Mouse (Mus musculus): ENCODE results near the gene Arid4a.
A peak's percentile ranks its signal among the peaks of the same experiment; 100 is the strongest.
"Not testable (repeated sequence)": the region's sequence is repeated elsewhere in the genome, so short reads cannot be mapped to it uniquely, and the experiment has no call there.

Arid4a gene

GRCm38 (mm10) chr12:71016503-71017241 lies 882 bp downstream of the Arid4a start:
- peak; percentile 34 for DNase-seq

- DNase-seq = no peak
These were observed 1.4 kb downstream of the Arid4a start for GRCm38 (mm10) chr12:71017242-71017571.

DNA sequence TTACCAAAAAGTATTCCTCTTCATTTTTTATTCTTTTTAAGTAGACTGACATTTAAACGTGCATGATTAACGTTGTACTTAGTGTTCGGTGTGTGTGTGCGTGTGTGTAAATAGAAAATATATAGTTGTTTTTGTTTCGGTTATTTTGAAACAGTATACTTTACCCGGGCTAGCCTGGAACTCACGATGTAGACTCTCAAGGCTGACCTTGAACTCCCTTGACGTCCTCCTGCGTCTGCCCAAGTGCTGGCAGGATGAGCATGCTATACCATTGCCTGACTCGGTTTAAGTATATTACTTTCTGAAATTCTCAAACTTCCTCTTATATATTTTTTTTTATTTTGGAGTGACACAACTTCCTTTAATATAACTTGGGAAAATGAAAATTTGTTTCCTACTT lies 2.0 kb downstream of the Arid4a start:
- DNase-seq = no peak

GRCm38 (mm10) chr12:71019211-71019610 lies 3.4 kb downstream of the Arid4a start:
- DNase-seq = no peak

- DNase-seq = no peak
These were observed 8.6 kb downstream of the Arid4a start for GRCm38 (mm10) chr12:71024411-71024810.

DNA sequence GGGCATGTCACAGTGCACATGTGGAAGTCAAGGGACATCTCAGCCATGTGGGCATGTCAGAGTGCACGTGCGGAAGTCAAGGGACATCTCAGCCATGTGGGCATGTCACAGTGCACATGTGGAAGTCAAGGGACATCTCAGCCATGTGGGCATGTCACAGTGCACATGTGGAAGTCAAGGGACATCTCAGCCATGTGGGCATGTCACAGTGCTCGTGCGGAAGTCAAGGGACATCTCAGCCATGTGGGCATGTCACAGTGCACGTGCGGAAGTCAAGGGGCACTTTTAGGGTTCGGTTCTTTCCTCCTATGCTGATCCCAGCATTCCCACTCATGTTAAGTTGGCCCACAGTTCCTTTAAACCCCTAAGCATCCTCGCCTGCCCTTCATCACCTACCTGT lies 12.5 kb downstream of the Arid4a start:
- not testable (repeated sequence) for DNase-seq

GRCm38 (mm10) chr12:71030260-71030659 lies 14.5 kb downstream of the Arid4a start:
- no peak for DNase-seq

DNA sequence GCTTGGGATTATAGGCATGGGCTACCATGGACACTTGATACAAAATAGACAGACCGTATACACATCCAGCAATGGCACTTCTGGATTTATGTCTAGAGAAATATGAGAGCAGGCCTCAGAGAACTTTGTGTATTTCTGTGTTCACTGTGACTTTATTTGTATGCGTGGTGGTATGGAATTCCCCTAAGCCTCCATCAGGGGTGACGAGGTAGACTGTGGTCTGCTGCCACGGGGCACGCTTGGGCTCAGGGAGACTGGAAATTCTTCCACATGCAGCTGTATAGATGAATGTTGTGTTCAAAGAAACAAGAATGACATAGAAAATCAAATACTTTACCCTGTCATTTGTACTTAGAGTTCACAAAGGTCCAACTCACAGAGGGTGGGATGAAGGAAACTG lies 14.9 kb downstream of the Arid4a start:
- no peak for DNase-seq

- no peak for DNase-seq
These were observed 20.0 kb downstream of the Arid4a start for GRCm38 (mm10) chr12:71035826-71036225.

GRCm38 (mm10) chr12:71036729-71037404 lies 21.1 kb downstream of the Arid4a start:
- DNase-seq = no peak

DNA sequence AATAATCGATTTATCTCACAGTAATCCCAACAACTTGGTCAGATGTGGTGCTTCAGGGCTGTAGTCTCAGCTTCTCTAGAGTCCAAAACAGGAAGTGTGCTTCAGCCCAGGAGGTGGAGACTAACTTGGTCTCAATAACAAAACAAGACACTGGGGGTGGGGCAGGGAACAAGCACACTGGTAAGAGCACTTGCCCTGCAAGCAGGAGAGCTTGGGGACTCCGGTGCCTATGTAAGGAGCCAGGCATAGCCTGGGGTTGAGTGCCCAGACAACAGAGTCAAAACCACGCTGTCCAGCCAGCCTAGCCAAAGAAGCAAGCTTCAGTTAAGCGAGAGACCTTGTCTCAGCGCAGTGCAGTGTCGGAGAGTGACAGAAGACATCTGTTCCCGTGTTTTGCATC lies 24.7 kb downstream of the Arid4a start:
- no peak for DNase-seq

DNA sequence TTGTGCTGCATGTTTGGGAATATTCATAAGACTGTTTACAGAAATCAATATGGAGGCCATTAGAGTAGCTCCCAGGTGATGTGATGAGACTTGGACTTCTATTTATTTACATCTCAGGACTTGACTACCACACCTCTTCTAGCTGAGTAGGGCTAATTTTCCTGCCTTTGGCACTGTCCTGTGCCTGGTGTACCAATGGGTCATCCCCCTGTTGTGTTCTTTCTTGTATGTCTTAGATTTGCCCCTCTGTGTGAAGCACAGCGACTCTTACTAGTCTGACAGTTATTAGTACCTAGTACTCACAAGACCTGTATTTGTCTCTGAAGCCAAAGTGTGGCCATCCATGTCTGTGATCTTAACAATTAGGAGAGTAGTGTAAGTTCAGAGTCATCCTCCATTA lies 26.7 kb downstream of the Arid4a start:
- no peak for DNase-seq

GRCm38 (mm10) chr12:71043571-71043970 lies 27.8 kb downstream of the Arid4a start:
- no peak for DNase-seq

DNA sequence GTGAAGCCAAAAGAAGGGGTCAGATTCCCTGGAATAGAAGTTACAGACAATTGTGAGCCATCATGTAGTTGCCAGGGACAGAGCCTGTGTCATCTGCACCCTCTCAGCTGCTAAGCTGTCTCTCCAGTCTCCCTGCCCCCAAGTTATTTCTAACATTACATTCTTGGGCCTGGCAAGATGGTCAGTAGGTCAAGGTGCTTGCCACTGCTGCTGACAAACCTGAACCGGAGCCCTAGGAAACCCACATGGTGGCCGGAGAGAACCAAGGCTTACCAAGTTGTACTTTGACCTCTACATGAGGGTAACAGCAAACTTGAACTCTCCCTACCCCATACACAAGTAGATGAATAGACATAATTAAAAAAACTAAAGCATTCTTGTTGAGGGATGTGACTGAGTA lies 28.7 kb downstream of the Arid4a start:
- DNase-seq = no peak

GRCm38 (mm10) chr12:71046501-71046900 lies 30.7 kb downstream of the Arid4a start:
- no peak for DNase-seq

DNA sequence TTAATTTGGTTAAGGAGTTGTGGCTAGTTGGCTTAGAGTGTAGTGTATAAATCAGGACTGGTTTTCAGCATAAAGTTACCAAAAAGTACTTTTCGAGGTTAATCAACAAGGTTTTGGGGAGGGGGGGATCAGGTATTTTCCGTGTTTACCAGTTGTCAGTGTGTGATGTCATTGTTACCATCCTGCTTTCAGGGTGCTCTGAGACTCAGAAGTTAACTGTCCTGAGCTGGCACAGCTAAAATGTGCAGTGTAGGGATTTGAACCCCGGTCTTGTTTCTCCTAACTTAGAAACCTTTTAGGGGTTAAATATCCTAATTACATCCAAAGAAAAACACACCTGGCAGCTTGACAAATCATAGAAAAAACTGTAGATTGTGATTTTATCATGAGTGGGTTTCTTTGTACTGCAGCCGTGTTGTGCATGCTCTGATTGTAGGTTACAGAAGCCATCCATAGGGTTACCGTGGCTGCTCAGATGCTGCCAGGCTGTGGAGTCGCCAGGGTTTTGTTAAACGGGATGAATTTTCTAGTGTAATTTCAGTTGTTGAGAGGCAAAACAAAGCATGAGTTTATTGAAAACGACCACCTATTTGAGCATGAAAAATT lies 31.8 kb downstream of the Arid4a start:
- peak; percentile 14 for DNase-seq

GRCm38 (mm10) chr12:71048117-71048516 lies 32.3 kb downstream of the Arid4a start:
- DNase-seq = peak; percentile 92

DNA sequence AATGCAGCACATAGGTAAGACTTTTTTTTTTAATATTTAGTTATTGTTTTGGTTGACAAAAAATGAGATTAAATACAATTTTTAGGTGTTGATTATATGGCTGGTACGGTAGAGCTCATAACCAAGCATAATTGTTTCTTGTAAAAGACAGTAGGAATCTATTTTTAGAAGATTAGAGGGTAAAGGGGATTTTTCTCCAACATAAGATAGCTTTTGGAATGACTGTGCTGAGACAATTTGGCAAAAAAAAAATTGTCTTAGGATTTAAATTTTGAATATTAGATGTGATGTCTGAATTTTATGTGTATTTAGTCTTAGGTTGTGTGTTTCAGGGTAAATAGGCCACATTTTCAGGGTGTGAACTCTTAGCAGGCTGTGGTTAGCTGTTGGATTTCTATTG lies 32.8 kb downstream of the Arid4a start:
- DNase-seq = no peak

GRCm38 (mm10) chr12:71049596-71050265 lies 33.9 kb downstream of the Arid4a start:
- peak; percentile 39 for DNase-seq

DNA sequence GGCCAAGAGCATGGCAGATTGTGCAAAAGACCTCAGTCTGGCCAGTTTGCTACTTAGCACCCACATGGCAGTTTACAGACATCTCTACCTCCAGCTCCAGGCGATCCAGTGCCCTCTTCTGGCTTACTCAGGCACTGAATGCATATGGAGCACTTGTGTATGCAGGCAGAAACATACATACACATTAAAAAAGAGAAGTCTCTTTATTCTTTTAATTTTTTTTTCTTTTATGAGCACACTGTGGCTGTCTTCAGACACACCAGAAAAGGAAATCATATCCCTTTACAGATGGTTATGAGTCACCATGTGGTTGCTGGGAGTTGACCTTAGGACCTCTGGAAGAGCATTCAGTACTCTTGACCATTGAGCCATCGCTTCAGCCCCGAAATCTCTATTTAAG lies 35.3 kb downstream of the Arid4a start:
- no peak for DNase-seq

GRCm38 (mm10) chr12:71052341-71052995 lies 36.7 kb downstream of the Arid4a start:
- no peak for DNase-seq

- DNase-seq = no peak
These were observed 37.2 kb downstream of the Arid4a start for GRCm38 (mm10) chr12:71053031-71053430.

DNA sequence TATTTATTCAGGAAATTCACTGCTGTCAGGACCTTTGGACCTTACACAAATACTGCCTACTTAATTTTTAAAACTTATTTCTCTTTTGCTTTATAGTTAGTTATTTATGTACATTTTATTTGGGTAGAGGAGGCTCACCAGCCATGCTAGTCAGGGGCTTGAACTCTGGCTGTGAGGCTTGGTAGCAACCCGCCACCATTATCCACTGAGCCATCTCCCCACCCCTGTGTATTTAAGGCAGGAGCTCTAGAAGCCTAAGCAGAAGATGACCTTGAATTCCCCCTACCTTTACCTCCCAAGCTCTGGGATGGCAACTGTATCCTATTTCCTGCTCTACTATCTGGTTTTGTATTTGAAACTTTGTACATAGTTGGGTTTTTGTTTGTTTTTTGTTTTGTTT lies 37.7 kb downstream of the Arid4a start:
- DNase-seq = no peak
